Mouse (Mus musculus) ovary, postnatal 14 days (tissue): ENCODE data around the gene Rmnd5a.
"Not testable (repeated sequence)": the region's sequence is repeated elsewhere in the genome, so short reads cannot be mapped to it uniquely, and the experiment has no call there.

Experiments used
- DNase-seq: peaks from one replicate; pipeline ENCODE4 v3.0.0; 2022; ENCODE audit warnings: low spot score

Gene Rmnd5a

DNA sequence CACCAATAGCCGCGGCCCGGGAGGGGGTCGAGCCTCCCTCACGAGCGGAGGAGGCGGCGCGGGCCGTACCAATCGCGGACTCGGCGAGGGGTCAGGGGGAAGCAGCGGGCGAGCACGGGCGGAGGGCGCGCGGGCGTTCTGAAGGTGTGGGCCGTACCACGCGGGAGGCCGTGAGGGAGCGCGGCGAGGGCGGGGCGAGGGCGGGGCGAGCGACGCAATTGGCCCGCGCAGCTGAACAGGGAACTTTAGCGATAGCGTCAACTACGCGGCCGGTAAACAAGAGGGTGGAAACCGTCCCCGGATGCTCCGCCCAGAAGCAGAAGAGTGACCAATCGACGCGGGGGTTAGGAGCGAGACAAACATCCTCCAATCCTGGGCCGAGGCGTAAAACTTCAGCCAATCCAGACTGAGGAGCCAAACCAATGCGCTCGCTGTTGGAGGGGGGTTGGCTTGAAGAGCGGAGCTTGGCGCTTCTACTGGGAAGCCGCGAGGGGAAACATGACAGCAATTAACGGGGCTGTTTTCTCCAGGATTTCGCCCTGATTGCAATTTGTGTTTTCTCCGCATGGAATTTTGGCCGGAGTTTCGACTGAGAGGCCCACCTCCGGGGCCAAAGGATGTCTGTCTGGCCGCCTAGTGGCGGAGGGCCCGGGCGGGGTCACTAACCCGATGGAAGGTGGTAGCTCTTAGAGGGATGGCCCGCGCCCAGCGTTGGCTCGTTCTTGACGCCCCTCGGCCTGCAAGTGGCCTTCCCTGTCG, at the start of gene Rmnd5a:
TSS of gene Rmnd5a (minus strand) at position 146 of the 759 bp plus-strand sequence.
- DNase-seq = peak; percentile 97

DNA sequence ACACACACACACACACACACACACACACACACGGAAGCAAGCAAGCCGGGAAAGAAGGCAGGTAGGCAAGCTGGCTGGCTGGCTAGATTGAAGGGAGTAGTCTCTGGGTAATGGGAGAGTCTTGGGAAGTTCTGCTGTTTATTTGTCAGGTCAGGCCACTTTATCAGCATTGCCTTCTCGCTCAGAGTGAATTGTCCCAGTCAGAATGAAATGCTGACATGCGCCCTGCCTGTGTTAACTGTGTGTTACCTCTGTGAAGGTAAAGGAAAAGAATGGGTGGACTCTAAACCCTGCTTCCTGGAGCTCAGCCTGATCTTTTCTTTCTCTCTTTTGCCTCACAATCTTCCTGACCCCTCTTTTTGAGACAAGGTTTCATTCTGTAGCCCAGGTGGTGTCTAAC, 47.5 kb upstream of the Rmnd5a start:
- DNase-seq = no peak

DNA sequence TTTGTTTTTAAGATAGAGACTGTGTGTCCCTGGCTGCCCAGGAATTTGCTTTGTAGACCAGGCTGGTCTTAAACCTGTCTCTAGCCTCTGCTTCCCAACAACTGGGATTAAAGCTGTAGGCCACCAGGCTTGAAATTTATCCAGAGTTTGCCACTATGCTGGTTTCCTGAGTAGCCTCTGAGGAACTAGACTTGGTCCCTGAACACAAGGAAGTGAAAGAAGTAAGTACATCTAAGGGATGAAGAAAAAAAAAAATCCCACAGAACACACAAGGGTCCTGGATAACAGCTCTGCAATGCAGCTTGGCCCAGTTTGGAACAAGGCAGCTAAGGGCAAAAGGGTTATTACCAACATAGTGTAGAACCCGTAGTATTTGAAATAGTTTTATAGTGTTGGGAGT, 46.4 kb upstream of the Rmnd5a start:
- no peak for DNase-seq

DNA sequence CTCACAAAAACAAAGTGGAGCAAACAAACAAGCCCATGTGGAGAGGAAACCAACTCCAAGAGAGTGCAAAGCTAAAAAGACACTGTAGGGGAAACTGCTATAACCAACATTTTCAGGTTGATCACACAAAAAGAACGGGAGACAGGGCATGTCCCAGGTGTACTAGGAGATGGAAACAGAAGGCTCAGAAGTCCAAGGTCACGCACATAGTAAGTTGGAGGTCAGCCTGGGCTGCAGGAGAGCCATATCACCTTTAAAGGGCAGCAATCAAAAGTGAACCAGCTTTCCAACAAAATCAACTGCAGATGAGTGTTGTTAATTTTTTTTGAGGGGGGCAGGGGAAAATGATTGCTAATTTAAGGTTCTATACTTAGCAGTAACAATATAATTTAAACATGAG, 45.8 kb upstream of the Rmnd5a start:
- DNase-seq = no peak

DNA sequence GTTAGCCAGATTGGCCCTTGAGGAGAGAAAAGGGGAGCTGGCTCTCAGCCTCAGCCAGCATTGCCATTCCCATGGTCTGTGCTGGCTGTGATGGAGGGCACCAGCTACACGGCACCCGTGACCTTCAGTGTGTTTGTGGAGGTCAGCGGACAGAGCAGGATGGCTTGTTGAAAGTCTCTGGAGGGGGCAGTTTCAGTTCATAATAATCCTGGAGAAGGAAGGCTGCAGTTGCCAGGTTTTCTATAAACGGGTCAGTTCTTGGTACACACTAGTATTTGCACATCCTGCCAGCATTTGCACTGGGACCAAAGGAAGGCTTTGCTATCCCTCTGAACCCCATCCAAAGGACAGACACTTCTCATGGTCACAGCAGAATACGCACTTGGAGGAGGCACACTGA, 44.8 kb upstream of the Rmnd5a start:
- DNase-seq = no peak

DNA sequence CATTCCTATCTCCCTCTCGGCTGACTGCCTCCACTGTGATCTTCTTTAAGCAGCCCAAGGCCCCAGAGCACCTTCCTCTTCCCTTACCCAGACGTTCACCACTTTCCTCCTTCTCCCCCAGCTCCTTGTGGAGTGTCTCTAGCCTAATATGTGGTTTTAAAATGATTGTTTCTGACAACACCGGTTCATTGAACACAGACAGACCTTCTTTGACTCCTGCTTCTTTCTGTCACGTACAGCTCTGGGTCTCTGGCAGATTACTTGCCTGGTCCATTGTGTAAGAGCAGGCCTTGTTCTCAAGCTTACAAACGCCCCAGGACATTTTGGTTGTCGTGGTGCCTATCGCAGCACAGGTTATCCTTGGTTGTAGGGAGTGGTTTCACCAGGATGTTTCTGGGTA, 40.7 kb upstream of the Rmnd5a start:
- no peak for DNase-seq

DNA sequence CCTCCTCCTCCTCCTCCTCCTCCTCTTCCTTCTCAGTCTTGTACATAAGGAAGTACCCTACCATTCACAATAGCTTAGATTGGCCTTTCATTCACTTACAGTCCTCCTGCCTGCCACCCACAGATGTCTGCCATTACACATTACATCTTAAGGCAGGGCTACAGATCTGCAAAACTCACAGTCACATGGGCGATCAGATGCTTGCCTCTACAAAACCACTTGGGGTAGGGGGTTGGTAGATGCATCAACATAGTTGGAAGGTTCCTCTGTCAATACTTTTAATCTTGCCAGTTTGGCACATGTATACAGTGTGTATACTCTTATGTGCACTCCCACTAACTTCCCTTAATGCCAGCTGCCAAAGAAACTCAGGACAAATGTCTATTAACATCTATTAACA, 39.7 kb upstream of the Rmnd5a start:
- no peak for DNase-seq

DNA sequence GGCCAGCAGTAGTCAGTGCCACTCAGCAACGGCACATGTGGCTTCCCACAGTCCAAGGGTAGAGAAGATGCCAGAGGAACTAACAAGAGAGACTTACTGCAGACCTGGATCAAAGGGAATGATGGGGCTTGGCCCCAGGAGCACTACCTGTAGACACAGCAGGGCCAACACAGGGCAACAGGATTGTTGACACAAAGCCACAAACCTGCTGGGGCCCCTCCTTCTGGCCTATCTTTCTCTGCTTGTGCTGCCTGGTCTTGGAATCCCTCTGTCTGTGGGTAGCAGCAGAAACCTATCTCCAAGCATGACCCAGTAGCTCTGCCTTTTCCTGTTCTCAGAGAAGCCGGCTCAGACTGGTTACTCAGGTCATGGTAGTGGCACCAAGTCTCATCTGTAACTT, 39.2 kb upstream of the Rmnd5a start:
- DNase-seq = not testable (repeated sequence)

DNA sequence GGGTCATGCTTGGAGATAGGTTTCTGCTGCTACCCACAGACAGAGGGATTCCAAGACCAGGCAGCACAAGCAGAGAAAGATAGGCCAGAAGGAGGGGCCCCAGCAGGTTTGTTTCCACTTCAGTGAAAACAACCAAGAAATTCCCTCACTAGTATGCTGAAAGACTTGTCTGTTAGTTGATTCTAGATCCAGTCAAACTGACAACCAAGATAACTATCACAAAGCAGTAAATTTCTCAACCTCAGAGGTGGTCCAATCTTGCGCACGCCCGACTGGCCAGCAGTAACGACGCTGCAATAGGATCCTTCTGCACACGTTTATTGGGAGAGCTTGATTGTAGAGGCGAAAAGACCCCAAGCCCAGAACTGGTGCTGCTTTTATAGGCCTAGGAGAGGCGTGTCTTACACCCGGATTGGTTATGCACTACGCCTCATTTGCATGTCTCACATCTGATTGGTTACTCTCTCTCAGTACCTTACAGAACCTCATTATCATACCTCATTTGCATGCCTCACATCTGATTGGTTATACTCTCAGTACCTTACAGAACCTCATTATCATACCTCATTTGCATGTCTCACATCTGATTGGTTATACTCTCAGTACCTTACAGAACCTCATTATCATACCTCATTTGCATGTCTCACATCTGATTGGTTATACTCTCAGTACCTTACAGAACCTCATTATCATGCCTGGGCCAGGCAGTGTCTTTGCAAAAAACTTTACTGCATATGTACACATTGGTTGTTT, 38.6 kb upstream of the Rmnd5a start:
- DNase-seq = not testable (repeated sequence)

DNA sequence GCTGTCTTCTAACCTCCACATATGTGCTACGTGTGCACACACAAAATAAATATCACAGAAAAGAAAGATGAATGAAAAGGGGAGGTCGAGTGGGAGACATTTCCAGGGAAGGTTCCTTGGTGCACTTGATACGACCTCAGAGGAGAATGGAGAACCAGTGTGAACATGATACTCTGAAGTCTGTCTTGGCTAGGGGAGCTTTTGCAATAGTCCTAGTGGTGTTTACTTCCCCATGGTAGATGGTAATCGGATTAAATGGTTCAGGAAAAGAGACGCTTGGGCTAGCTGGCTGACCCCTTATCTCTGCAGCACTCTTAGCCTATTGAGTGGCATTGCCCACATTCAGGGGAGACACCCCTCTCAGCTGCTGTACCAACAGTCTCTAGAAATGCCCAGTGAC, 36.3 kb upstream of the Rmnd5a start:
- DNase-seq = no peak

DNA sequence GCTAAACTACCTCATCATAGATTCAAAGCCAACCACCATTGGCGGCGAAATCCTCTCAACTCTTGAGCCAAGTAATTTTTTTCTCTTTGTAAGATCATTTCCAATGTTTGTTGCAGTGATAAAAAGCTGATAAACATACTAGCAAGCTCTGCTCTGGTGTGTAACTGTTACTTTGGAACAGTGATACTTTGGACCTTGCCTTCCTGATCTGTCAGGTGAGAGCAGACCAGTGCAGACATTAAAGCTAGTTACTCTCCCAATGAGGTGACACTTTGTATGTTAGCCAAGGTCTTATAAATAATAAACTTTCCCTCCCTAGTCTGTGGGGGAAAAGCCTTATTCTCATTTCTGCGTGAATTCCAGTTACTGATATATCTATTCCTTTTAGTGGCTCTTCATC, 35.2 kb upstream of the Rmnd5a start:
- DNase-seq = no peak

DNA sequence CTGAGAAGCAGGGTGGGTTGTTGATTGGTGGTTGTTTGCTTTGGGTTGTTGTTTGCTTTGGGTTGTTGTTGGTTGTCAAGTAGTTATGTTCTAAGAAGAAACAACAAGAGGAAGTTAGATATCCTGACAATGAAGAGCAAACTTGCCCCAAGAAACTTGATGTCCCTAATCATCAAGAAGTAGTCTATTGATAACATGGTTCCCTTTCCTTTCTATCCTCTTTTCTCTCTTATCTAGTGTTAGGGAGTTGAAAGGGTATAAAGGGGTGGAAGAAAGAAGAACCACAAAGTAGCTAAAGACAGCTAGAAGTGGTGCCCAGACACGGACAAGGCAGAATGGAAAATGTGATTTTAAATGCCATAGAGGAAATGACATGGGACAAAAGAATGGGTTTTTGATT, 32.3 kb upstream of the Rmnd5a start:
- DNase-seq = no peak

DNA sequence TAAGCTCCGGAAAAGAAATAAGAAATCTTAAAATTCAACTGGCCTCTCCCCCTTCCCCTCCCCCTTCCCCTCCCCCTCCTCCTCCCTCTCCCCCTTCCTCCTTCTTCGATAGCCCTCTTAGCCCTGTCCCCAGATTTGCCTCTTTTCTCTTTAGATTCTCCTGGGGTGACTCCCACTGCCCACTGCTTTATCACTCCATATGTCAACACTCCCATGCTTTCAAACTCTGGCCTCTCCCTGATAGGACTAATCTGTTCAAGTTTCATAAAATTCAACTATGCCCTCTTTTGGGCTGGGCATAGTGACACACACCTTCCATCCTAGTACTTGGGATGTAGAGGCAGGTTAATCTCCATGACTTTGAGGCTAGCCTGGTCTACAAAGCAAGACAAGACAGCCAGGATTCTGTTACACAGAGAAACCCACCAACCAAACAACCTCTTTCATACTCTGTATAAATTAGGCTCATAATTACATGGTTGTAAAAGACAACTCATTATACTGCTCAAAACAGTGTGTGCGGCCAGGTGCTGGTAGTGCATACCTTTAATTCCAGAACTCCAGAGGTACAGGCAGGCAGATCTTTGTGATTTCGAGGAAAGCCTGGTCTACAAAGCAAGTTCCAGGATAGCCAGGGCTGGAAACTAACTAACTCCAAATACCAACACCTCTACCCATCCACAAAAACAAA, 31.5 kb upstream of the Rmnd5a start:
- no peak for DNase-seq

DNA sequence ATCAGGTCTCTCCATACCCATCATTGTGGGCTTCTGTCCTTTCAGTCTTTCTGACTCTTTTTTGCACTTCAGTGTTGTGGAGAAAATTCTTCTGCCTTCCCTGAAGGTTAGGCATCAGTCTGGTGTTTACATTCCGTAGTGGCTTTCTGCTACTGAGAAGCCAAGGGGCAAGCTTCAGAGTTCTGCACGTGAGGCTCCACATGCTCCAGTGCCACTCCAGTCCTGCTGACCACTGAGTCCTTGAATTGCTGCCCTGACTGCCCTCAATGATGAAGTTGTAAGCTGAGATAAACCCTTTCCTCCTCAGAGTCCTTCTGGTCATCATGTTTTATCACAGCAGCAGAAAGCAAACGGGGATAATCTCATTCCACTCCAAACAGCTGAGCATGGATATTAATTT, 28.9 kb upstream of the Rmnd5a start:
- DNase-seq = no peak

DNA sequence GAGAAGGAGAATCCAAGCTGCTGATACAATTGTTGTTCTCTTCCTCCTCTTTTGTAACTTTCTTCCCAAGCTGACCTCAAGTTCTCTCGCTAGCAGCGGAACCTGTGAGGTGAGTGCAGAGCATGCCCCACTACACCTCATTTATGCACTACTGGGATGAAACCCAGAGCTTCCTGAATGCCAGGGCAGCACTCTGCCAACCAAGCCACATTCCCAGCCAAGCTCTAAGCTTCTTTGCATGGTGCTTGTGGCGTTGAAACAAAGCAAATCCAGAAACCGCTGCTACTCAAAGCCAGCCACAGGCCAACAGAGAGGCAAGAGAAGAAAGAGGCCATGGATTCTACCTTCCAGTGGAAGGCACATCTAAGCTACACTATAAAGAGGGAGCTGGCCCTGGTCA, 27.3 kb upstream of the Rmnd5a start:
- DNase-seq = no peak

DNA sequence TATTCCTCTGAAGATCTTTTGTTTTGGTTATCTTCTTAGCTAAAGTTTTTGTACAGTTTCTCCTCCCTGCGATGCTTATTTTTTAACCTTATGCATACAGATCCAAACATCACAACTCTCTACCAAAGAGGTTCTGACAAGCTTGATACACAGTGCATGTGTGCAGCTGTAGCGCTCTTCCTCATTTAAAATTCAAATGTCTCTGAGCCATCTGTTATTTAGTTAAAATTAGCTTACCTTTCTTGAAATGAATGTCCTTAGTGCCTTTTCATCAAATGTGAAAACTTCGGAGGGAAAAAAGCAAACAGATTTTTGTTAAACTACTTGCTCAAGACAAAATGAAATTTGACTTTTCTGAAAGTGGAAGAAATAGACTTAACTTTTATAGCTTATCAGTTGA, 24.7 kb upstream of the Rmnd5a start:
- DNase-seq = no peak

DNA sequence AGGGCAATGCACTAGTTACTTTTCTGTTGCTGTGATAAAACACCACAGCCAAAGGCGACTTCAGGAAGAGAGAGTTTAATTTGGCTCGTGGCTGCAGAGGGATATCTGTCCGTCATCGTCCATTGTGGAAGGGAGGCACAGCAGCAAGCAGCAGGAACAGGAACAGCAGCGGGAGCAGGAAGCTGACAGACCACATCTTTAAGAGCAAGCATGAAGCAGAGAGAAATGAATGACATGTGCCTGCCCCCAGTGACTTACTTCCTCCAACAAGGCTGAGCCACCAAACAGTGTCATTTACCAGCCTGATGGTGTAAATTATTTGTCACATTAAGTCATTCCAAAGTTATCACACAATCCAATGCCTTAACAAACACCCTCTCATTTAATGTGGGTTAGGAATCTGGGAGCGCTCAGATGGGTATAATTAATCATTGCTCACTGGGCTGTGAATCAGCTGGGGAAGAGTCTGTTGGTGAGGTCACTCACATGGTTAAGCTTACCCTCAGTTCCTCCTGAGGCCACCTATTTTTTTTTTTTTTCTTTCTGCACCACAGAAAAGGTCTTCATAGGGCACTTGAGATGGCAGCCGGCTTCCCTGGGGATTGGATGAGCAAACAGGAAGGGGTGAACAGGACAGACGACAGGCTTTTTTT, 17.6 kb upstream of the Rmnd5a start:
- no peak for DNase-seq

DNA sequence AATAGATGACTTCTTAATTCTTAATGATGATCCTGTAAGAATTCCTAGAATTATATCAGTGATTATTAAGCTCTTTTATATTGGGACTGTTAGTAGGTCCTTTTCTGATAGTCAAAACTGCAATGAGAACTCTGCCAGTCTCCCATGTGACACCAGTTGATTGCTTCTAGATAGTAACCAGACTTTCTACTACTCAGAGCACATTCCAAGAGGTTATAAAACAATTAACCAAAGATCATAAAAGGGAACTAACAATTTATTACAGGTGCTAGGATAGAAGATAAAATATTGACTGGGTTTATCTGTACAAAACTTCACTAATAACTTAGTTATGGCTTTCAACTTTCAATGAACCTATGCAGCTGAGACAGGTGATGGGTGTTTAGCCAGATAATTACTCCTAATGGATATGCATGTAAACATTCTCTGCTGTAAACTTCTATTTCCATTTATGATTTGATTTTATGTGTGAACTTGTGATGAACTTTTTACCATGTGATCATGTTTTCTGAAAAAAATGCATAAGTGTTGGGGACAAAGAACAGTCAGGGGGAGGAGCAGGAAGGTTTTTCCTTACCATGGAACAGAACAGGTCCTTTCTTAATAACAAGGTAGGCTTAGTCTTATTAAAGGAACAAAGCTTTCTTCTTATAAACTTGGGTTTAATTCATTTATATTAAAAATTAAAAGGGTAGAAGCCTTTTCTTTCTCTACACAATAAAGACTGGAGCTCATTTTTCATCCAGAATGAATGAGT, 13.7 kb upstream of the Rmnd5a start:
- DNase-seq = not testable (repeated sequence)

DNA sequence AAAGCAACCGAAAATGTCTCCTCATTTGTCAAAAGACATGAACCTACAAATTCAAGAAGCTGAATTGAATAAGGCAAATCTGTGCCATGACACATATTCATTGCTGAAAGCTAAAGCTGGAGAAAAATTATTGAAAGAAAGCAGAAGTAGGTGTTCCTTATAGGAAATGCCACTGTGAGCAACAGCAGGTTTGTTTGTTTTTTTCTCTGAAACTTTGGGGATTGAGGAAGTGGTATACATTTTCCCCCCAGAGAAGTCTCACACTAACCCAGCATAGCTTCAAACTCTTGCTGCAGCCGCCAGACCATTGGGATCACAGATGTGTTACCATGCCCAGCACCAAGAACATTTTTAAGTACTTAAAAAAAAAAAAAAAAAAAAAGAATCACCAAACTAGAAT, 12.4 kb upstream of the Rmnd5a start:
- no peak for DNase-seq

DNA sequence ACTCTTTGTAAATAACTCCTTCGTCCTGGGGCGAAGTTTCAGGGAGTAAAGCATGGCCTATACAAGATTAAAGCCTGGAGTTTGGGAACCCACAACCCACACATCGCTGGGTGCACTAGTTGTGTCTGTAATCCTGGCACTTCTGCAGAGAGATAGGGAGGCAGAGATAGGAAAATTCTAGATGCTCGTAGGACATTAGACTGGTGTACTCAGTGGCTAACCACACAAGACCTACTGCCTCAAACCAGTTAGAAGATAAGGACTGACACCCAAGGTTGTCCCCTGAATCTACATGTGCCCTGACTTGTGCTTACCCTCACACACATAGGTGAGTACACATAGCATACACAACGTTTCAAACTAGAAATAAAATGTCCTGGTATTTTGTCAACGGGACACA, 5.1 kb upstream of the Rmnd5a start:
- no peak for DNase-seq

DNA sequence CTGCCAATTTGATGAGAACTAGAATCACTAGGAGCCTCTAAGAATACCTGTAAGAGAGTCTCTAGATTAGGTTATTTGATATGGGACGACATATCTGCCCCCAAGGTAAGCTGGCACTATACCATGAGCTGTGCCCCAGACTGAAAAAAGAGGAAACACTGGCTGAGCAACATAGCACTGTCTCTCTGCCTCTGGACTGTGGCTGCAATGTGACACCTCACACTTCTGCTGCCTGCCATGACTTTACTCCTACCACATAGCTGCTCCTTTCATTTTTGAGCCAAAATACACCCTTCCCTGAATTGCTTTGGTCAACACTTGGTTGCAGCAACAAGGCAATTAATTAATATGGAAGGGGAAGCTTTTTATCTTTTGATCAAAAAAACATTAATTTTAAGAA, 4.3 kb upstream of the Rmnd5a start:
- no peak for DNase-seq

DNA sequence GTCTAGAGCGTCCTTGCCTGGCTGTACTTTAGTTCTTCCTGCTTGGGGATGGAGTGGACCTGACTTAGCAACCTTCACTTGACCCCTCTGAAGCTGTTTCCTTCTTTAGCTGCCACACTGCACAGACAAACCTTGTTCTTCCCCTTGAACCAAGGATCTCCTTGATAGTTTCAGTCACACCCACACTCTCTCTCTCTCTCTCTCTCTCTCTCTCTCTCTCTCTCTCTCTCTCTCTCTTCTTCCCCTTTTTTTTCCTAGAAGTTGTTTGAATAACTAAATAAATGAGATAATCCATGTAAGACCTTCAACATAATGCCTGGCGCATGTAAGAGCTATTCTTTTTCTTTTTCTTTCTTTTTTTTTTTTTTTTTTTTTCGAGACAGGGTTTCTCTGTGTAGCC, 1.7 kb upstream of the Rmnd5a start:
- no peak for DNase-seq
